Mouse (Mus musculus): ENCODE results near the gene Sema4g. TPM values are rescaled to one million over a fixed set of nuclear protein-coding genes. Genes with fewer than 3 reads are reported as not detected.

Sema4g gene
- 3.7 and 4.8 TPM in 2 replicates for polyA plus RNA-seq (2016; fragmentation: Nextera tagmentation; extraction: Ambion mirVana)

DNA sequence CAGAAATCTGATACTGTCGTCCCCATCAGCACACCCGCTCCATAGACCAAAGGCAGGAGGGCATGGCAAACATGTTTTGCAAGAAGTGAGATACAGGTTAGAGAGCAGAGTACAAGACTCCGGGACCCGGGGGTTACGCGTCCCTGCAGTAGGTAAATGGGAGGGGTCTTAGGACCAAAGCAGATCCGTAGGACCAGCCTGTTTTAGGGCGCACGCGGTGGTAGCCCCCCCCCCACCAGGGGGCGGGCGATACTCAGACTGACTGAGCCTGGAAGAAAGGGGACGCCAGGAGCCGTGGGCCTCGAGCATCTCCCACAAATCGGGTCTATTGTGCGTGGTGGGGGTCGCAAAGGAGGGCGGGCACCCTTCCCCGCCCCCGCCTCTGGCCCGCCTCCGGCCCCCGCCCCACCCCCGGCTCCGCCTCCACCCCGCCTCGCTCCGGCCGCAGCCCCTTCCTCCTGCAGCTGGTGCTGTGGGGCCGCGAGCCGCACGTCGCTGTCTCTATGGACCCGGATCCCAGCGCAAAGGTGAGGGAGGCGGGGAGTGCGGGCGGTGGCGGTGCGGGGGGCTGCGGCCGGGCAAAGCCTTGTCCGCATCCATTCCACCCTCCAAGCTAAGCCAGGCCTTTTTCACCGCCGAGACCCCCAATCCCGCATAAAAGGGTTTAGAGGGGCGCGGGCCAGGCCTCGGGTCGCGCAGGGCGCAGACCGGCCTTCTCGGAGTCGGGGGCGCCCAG lies at the start of gene Sema4g:
Gene Sema4g (plus strand): TSS at position 271 of the 736 bp plus-strand sequence.
- DNase-seq (ENCODE audit: low spot score): peak; percentile 80
- no peaks in the 10 kb centered on the region for H3K9me3 ChIP-seq
- WGBS: under 1% methylated on average over 56 of the region's 58 CpGs
- H3K36me3 ChIP-seq (replicated peaks): peaks cover 11% of the 10 kb centered on the region; the same call in 1 of the 2 replicates
- H3K4me1 ChIP-seq: peaks cover 55% of the 10 kb centered on the region
- 0 out of 2 replicates have a peak, but pooled peaks cover 18% of the 10 kb centered on the region for H3K27me3 ChIP-seq (replicated peaks; ENCODE audit: low read depth, poor library complexity, severe bottlenecking)
- peak within 1 kb of the TSS; percentile 89 for H3K27ac ChIP-seq (replicated peaks)
- peak within 1 kb of the TSS; percentile 87 for H3K4me3 ChIP-seq

DNA sequence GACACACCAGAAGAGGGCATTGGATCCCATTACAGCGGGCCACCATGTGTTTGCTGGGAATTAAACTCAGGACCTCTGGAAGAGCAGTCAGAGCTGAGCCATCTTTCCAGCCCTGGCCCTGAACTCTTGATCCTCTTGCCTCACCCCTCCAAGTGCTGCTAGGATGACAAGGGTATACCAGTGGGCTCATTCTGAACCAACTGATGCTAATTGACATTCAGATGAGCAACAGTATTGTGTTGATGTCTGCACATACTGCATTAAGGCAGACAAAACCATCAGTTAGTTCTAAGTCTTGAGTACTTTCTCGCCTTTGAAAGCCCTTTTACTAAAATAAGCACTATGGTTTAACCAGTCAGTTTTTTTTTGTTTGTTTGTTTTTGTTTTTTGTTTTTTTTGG lies 29.3 kb upstream of the Sema4g start:
- Histone ChIP-seq H3K36me3 (replicated peaks) (peaks cover 99% of the 10 kb centered on the region), H3K4me1 (no peaks in the 10 kb centered on the region), H3K27me3 (replicated peaks; ENCODE audit: low read depth, poor library complexity, severe bottlenecking) (no peaks in the 10 kb centered on the region), H3K9me3 (no peaks in the 10 kb centered on the region), H3K27ac (replicated peaks) (no peak overlapping the region), H3K4me3 (no peak overlapping the region)
- no peak for DNase-seq (ENCODE audit: low spot score)
- WGBS: 93% methylated on average over 2 of the region's 2 CpGs

DNA sequence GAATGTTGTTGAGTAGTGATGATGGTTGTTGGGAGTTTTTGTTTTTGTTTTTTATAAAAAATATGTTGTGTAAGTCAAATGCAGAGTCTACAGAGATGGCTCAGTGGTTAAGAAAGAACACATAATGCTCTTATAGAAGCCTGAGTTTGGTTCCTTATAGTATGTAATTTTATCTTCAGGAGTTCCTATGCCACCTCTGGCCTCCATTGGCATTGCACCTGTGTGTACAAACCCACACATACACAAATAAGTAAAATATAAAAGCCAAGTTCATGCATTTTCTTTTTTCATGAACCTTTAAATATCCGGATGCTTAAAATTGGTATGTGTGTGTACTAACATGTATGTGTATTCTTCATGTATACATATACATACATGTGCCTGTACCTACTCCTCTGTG lies 22.9 kb upstream of the Sema4g start:
- no peak overlapping the region for H3K4me3 ChIP-seq
- 95% methylated on average over 1 of the region's 1 CpGs for WGBS
- peaks cover 97% of the 10 kb centered on the region for H3K36me3 ChIP-seq (replicated peaks)
- no peak for DNase-seq (ENCODE audit: low spot score)
- no peak overlapping the region for H3K27ac ChIP-seq (replicated peaks)
- H3K9me3 ChIP-seq: no peaks in the 10 kb centered on the region
- H3K27me3 ChIP-seq (replicated peaks; ENCODE audit: low read depth, poor library complexity, severe bottlenecking): no peaks in the 10 kb centered on the region
- no peaks in the 10 kb centered on the region for H3K4me1 ChIP-seq

DNA sequence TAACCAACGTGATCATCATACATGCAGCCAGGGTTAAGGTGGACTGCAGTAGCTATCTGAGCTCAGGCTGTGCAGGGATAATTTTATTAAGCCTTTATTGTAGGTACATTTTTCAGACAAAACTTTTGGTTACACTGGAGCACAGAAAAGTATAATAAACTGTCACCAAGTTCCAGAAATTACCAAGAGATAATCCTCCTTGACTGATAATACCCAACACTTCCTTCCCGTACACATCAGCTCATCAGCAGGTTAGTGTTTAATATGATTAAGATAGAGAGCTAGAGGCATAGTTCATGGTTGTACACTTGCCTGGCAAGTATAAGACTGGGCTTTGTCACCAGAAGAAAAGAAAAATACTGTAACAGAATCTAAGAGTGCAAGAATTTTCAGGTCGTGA lies 20.6 kb upstream of the Sema4g start:
- no peaks in the 10 kb centered on the region for H3K4me1 ChIP-seq
- no peaks in the 10 kb centered on the region for H3K27me3 ChIP-seq (replicated peaks; ENCODE audit: low read depth, poor library complexity, severe bottlenecking)
- no peak overlapping the region for H3K27ac ChIP-seq (replicated peaks)
- no peaks in the 10 kb centered on the region for H3K9me3 ChIP-seq
- no peak for DNase-seq (ENCODE audit: low spot score)
- no peak overlapping the region for H3K4me3 ChIP-seq
- 91% methylated on average over 3 of the region's 3 CpGs for WGBS
- H3K36me3 ChIP-seq (replicated peaks): peaks cover 97% of the 10 kb centered on the region

DNA sequence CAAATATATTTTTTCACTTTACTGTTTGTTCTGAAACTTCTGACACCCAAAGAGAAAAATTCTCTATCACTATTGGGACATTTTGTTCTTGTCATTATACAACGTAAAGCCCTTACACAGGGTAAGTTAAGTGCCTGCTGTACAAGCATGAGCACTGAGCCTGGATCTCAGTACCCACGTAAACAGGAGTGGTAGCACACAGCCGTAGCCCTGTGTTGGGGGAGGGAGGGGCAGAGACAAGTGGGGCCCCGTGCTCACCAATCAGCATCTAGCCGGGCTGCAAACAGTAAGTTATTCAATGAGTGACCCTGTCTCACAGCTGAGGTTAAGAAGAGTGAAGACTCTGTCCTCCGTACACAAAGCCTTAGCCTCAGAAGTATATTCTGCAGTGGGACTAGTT lies 12.3 kb upstream of the Sema4g start:
- Histone ChIP-seq H3K36me3 (replicated peaks) (peaks cover 100% of the 10 kb centered on the region), H3K9me3 (no peaks in the 10 kb centered on the region), H3K4me1 (no peaks in the 10 kb centered on the region), H3K27me3 (replicated peaks; ENCODE audit: low read depth, poor library complexity, severe bottlenecking) (no peaks in the 10 kb centered on the region), H3K27ac (replicated peaks) (no peak overlapping the region), H3K4me3 (no peak overlapping the region)
- 78% methylated on average over 6 of the region's 6 CpGs for WGBS
- no peak for DNase-seq (ENCODE audit: low spot score)

DNA sequence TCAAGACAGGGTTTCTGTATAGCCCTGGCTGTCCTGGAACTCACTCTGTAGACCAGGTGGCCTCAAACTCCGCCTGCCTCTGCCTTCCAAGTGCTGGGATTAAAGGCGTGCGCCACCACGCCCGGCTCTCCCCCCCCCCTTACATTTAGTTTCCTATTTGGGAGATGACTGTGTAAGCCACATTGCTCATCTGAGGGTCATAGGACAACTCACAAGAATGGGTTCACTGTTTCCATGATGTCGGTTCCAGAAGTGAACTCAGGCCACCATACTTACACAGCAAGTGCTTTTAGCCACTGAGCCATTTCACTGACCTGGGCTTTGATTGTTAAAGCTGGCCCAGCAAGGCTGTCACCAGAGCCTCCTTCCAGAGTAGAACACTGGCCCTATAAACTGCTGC lies 11.8 kb upstream of the Sema4g start:
- H3K4me3 ChIP-seq: no peak overlapping the region
- 92% methylated on average over 6 of the region's 6 CpGs for WGBS
- H3K27me3 ChIP-seq (replicated peaks; ENCODE audit: low read depth, poor library complexity, severe bottlenecking): no peaks in the 10 kb centered on the region
- no peak for DNase-seq (ENCODE audit: low spot score)
- no peaks in the 10 kb centered on the region for H3K9me3 ChIP-seq
- H3K27ac ChIP-seq (replicated peaks): no peak overlapping the region
- H3K4me1 ChIP-seq: no peaks in the 10 kb centered on the region
- H3K36me3 ChIP-seq (replicated peaks): peaks cover 100% of the 10 kb centered on the region

DNA sequence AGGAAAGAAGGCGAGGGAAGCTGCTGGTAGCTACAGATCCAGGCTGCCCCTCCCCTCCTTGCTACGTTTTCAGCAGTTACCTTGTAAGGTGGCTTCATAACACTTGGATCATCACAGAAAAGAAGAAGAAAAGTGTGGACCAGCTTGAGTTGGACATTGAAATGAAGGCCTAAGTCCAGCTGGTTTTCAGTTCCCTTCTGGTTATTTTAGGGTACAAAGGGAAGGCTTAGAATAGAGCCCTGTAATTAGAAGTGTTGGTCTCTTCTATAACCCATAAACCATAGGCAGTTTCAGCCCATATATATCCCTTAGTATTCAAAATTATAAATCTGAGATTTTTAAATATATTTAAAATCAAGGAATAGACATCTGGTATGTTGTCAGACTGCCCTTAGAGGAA lies 8.1 kb upstream of the Sema4g start:
- 96% methylated on average over 2 of the region's 2 CpGs for WGBS
- H3K27ac ChIP-seq (replicated peaks): no peak overlapping the region
- no peaks in the 10 kb centered on the region for H3K4me1 ChIP-seq
- no peaks in the 10 kb centered on the region for H3K9me3 ChIP-seq
- no peaks in the 10 kb centered on the region for H3K27me3 ChIP-seq (replicated peaks; ENCODE audit: low read depth, poor library complexity, severe bottlenecking)
- peaks cover 79% of the 10 kb centered on the region for H3K36me3 ChIP-seq (replicated peaks)
- no peak for DNase-seq (ENCODE audit: low spot score)
- H3K4me3 ChIP-seq: no peak overlapping the region

DNA sequence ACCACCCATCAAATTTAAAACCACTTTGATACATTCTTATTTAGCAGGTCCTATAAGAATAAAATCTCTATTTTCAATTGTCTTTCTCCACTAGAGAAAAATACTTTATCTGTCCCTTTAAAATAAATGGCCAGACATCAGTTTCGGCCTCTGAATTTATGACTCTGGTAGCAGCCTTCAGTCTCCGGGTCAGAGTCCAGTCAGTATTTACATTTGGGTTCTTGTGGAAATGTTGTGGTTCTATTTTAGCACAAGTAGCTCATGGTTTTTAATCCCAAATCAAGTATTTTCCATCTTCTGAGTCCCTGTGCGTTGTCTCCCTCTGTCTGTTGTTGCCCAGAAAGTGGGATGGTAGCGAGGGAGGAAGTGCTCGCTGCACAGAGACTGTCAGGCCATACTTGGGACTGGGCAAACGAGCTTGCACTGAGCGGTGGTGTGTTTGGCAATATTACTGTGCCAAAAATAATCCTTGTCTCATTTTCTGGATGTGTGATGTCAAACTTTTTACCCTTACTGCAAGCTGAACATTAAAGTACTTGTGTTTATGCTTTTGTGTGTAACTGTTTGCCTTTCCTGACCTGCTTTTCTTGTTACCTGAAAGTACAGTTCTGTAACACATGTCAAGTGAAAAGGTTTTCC lies 6.3 kb upstream of the Sema4g start:
- DNase-seq (ENCODE audit: low spot score): no peak
- Histone ChIP-seq H3K4me3 (no peak overlapping the region), H3K4me1 (0 out of 2 replicates have a peak, but pooled peaks cover 3% of the 10 kb centered on the region), H3K9me3 (no peaks in the 10 kb centered on the region), H3K36me3 (replicated peaks) (peaks cover 61% of the 10 kb centered on the region), H3K27me3 (replicated peaks; ENCODE audit: low read depth, poor library complexity, severe bottlenecking) (0 out of 2 replicates have a peak, but pooled peaks cover 7% of the 10 kb centered on the region), H3K27ac (replicated peaks) (no peak overlapping the region)
- 86% methylated on average over 7 of the region's 7 CpGs for WGBS

DNA sequence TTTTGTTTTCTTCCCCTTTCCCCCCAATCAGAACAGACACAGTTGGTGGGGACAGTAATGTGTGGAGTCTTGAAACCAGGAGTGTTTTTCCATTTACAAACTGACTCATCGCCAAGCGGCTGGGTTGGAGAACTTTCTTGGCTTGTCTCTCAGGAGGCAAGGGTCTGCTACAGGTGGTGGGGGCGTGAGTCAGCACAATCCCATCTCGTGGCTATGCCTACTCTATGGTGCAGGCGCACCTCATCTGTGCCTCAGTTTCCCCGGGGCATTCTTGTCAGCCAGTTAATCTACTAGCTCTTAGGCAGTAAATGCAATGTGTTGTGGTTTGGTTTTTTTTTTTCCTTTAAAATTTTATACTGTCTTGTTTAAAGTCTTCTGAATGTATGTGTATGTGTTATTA lies 5.5 kb upstream of the Sema4g start:
- H3K36me3 ChIP-seq (replicated peaks): peaks cover 53% of the 10 kb centered on the region
- H3K27ac ChIP-seq (replicated peaks): no peak overlapping the region

DNA sequence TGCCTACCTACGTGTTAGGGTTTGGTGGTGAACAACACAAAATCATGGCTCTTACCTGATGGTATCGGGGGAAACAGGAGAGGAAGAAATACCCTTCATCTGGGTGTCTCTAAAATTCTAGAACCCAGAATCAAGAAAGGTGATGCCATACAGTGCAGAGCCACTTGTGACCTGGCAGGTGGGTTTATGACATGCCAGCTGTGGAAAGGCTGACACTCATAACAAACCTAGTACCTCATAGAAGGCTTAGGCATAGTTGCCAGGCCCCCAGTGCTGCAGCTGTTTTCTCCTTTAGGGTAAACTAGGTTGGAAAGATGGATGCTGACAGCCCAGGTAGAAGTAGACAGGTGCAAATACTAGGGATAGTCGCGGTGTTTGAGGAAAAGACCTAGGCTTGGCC lies 4.5 kb upstream of the Sema4g start:
- Histone ChIP-seq H3K4me1 (peaks cover 20% of the 10 kb centered on the region), H3K9me3 (no peaks in the 10 kb centered on the region), H3K4me3 (no peak overlapping the region), H3K27me3 (replicated peaks; ENCODE audit: low read depth, poor library complexity, severe bottlenecking) (0 out of 2 replicates have a peak, but pooled peaks cover 7% of the 10 kb centered on the region), H3K36me3 (replicated peaks) (peaks cover 42% of the 10 kb centered on the region), H3K27ac (replicated peaks) (no peak overlapping the region)
- DNase-seq (ENCODE audit: low spot score): no peak
- 95% methylated on average over 4 of the region's 4 CpGs for WGBS

More for the DNA sequence above, 5.5 kb upstream of the Sema4g start:
- H3K4me3 ChIP-seq: no peak overlapping the region
- no peak for DNase-seq (ENCODE audit: low spot score)
- H3K27me3 ChIP-seq (replicated peaks; ENCODE audit: low read depth, poor library complexity, severe bottlenecking): 0 out of 2 replicates have a peak, but pooled peaks cover 7% of the 10 kb centered on the region
- no peaks in the 10 kb centered on the region for H3K9me3 ChIP-seq
- peaks cover 11% of the 10 kb centered on the region for H3K4me1 ChIP-seq
- 93% methylated on average over 6 of the region's 6 CpGs for WGBS

DNA sequence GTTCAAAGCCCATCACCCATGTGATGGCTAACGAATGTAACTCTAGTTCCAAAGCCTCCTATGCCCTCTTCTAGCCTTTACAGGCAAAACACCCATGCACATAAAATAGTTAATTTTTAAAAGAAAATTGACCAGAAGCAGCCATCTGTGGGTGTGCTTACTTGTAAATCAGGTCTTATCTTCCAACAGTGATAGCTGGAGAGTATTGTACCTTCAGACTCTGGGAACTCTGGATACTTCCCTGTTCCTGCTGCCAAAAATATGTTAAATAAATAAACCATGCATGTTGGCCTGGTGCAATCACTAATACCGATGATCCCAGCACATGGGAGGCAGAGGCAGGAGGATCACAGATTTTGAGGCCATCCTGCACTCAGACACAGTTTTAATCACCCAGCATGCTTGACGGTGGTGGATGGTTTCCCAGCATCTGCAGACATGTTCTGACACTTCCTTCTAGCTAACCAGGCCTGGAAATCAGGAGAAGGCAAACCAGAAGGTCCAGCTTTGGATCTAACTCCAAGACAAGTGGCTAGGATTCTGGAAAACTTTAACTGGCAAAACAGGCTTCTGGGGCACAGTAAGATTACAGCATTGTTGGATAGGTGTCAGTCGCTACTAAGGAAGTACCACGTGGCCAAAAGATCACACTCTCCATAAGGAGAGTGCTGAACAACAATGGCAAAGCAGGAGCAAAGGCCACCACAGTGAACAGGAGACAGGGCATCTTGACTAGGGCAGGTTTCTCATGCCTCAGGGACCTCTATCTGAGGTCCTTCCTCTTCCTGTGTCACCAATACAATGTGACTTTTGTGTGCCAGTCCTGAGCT lies 3.5 kb upstream of the Sema4g start:
- Histone ChIP-seq H3K27me3 (replicated peaks; ENCODE audit: low read depth, poor library complexity, severe bottlenecking) (0 out of 2 replicates have a peak, but pooled peaks cover 13% of the 10 kb centered on the region), H3K4me3 (no peak overlapping the region), H3K36me3 (replicated peaks) (peaks cover 33% of the 10 kb centered on the region), H3K4me1 (peaks cover 30% of the 10 kb centered on the region), H3K27ac (replicated peaks) (no peak overlapping the region), H3K9me3 (no peaks in the 10 kb centered on the region)
- WGBS: 60% methylated on average over 5 of the region's 5 CpGs
- no peak for DNase-seq (ENCODE audit: low spot score)

DNA sequence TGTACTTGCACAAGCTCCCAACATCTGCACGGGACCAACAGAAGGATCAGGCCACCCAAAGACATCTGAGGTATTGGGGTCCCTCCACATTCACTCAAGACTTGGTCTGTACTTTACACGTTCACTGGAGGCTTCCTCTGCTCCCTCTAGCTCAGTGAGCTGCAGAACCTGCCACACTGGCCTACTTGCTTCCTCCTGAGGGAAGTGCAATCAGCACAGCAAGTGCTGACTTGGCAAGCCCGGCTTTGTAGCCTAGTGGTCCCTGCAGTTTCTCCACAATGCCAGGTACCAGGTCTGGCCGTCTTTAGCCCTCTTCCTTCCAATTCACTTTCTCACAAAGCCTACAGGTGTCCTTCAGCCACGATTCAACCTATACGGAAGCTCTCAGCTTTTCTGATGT lies 1.9 kb upstream of the Sema4g start:
- H3K9me3 ChIP-seq: no peaks in the 10 kb centered on the region
- WGBS: 72% methylated on average over 6 of the region's 6 CpGs
- H3K4me3 ChIP-seq: no peak overlapping the region
- peaks cover 17% of the 10 kb centered on the region for H3K36me3 ChIP-seq (replicated peaks)
- 0 out of 2 replicates have a peak, but pooled peaks cover 18% of the 10 kb centered on the region for H3K27me3 ChIP-seq (replicated peaks; ENCODE audit: low read depth, poor library complexity, severe bottlenecking)
- H3K4me1 ChIP-seq: peaks cover 46% of the 10 kb centered on the region
- H3K27ac ChIP-seq (replicated peaks): no peak overlapping the region
- DNase-seq (ENCODE audit: low spot score): no peak

All from embryonic facial prominence, embryonic 10.5 days (tissue).